In the genomic region with DNA sequence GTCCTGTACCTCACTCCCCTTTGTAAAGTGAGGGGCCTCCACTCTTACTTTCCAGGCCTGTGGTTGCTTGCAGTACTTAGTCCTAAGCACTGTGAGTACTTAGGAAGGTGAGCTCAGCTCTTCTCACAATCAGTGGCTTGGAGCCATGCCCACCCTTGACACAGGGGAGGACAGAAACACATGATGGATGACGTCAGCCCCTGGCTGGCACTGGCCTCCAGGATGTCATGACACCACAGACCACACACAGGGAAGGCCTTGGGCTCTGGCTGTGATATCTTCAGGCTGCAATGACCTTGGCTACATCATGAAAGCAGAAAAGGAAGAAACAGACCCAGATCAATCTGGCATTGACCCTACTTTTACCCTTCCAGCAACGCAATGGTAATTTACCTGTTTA, we compare ENCODE assay signal across 8 mouse cellular contexts.
DNase-seq lines count a peak whose midpoint lies in the region; ATAC-seq and TF ChIP-seq lines count a peak whose summit lies in the region.

No protein-coding gene starts in this region.

- H3K9me3 ChIP-seq in kidney, embryonic 15.5 days (replicated peaks), result no peaks in the 10 kb centered on the region
- no peaks in the 10 kb centered on the region for H3K9me3 ChIP-seq in heart, embryonic 11.5 days (replicated peaks; ENCODE audit: control insufficient read depth, low read length)
- no peaks in the 10 kb centered on the region for H3K9me3 ChIP-seq in forebrain, embryonic 13.5 days (replicated peaks)

- no peaks in the 10 kb centered on the region for H3K27me3 ChIP-seq in kidney, embryonic 15.5 days
- no peaks in the 10 kb centered on the region for H3K27me3 ChIP-seq in heart, embryonic 11.5 days (ENCODE audit: control insufficient read depth, insufficient read depth, low read length)
- no peaks in the 10 kb centered on the region for H3K27me3 ChIP-seq in myocyte (ENCODE audit: control insufficient read depth, insufficient read depth, insufficient read length)
- no peaks in the 10 kb centered on the region for H3K27me3 ChIP-seq in thymus, adult 2 months (ENCODE audit: control insufficient read depth, insufficient read depth, low read length)
- H3K27me3 ChIP-seq in forebrain, embryonic 13.5 days, result no peaks in the 10 kb centered on the region

- no peaks in the 10 kb centered on the region for H3K79me2 ChIP-seq in myocyte (ENCODE audit: control insufficient read depth, insufficient read depth)

- no peak overlapping the region for H3K9ac ChIP-seq in kidney, embryonic 15.5 days
- no peak overlapping the region for H3K9ac ChIP-seq in heart, embryonic 11.5 days (ENCODE audit: low read depth, low read length)
- no peak overlapping the region for H3K9ac ChIP-seq in forebrain, embryonic 13.5 days

- ATAC-seq in kidney, embryonic 15.5 days (replicated peaks; ENCODE audit: low FRiP score), result no peak
- ATAC-seq in heart, embryonic 11.5 days (replicated peaks; ENCODE audit: insufficient number of reproducible peaks, low FRiP score, low TSS enrichment), result no peak
- ATAC-seq in forebrain, embryonic 13.5 days, result no peak

- peak; percentile 51 to 54 for DNase-seq in kidney, postnatal 36 days
- DNase-seq in adrenal gland, postnatal 10 days, result peak; percentile 90
- no peak for DNase-seq in thymus, adult 2 months
- DNase-seq in layer of hippocampus, adult 2 months (ENCODE audit: low spot score in 2 of 2), result no peak

- H3ac ChIP-seq in myocyte (ENCODE audit: control insufficient read depth, insufficient read length), result no peak overlapping the region

- no peak for TF ChIP-seq CTCF in thymus, adult 2 months (IDR thresholded peaks at IDR 0.05; ENCODE audit: borderline replicate concordance, control insufficient read depth, extremely low read depth, insufficient read depth, low read length, poor library complexity)
- no peak for TF ChIP-seq CTCF in layer of hippocampus, adult 2 months (conservative IDR thresholded peaks at IDR 0.05)

- 30% methylated on average over 2 of the region's 2 CpGs for WGBS in kidney, embryonic 15.5 days
- 33% methylated on average over 2 of the region's 2 CpGs for WGBS in heart, embryonic 11.5 days (ENCODE audit: insufficient replicate concordance)
- 41% methylated on average over 2 of the region's 2 CpGs for WGBS in thymus, adult 2 months
- 64% methylated on average over 2 of the region's 2 CpGs for WGBS in forebrain, embryonic 13.5 days

- TF ChIP-seq POLR2A in myocyte (IDR thresholded peaks at IDR 0.05; ENCODE audit: insufficient read length, low read depth), result no peak
- no peak for TF ChIP-seq POLR2A in thymus, adult 2 months (IDR thresholded peaks at IDR 0.05; ENCODE audit: control insufficient read depth, extremely low read depth, insufficient read depth, low read length, poor library complexity)

- peaks cover 41% of the 10 kb centered on the region for H3K4me1 ChIP-seq in kidney, embryonic 15.5 days
- peaks cover 29% of the 10 kb centered on the region for H3K4me1 ChIP-seq in heart, embryonic 11.5 days (ENCODE audit: control insufficient read depth, insufficient read depth, low read length)
- H3K4me1 ChIP-seq in thymus, adult 2 months (replicated peaks; ENCODE audit: control insufficient read depth, insufficient read depth, low read length), result no peaks in the 10 kb centered on the region
- H3K4me1 ChIP-seq in forebrain, embryonic 13.5 days, result peaks cover 39% of the 10 kb centered on the region

- no peak overlapping the region for H3K27ac ChIP-seq in kidney, embryonic 15.5 days
- H3K27ac ChIP-seq in heart, embryonic 11.5 days (ENCODE audit: low read depth, low read length), result peak overlapping the region; percentile 25
- no peak overlapping the region for H3K27ac ChIP-seq in thymus, adult 2 months (ENCODE audit: control insufficient read depth, insufficient read depth, low read length)
- no peak overlapping the region for H3K27ac ChIP-seq in forebrain, embryonic 13.5 days
- H3K27ac ChIP-seq in layer of hippocampus, adult 2 months, result no peak overlapping the region

- no peak overlapping the region for H3K4me3 ChIP-seq in kidney, embryonic 15.5 days (replicated peaks)
- H3K4me3 ChIP-seq in heart, embryonic 11.5 days (ENCODE audit: low read depth, low read length), result no peak overlapping the region
- no peak overlapping the region for H3K4me3 ChIP-seq in myocyte
- H3K4me3 ChIP-seq in thymus, adult 2 months (ENCODE audit: control insufficient read depth, insufficient read depth, low read length), result no peak overlapping the region
- no peak overlapping the region for H3K4me3 ChIP-seq in forebrain, embryonic 13.5 days
- no peak overlapping the region for H3K4me3 ChIP-seq in layer of hippocampus, adult 2 months

- no peak overlapping the region for H3K4me2 ChIP-seq in kidney, embryonic 15.5 days
- H3K4me2 ChIP-seq in heart, embryonic 11.5 days, result no peak overlapping the region
- no peak overlapping the region for H3K4me2 ChIP-seq in myocyte (ENCODE audit: low read depth)
- H3K4me2 ChIP-seq in forebrain, embryonic 13.5 days, result no peak overlapping the region

- no peaks in the 10 kb centered on the region for H3K36me3 ChIP-seq in kidney, embryonic 15.5 days
- no peaks in the 10 kb centered on the region for H3K36me3 ChIP-seq in heart, embryonic 11.5 days (ENCODE audit: control insufficient read depth, insufficient read depth, low read length)
- H3K36me3 ChIP-seq in myocyte (ENCODE audit: control insufficient read depth, insufficient read depth), result no peaks in the 10 kb centered on the region
- no peaks in the 10 kb centered on the region for H3K36me3 ChIP-seq in thymus, adult 2 months (ENCODE audit: control insufficient read depth, insufficient read depth, low read length)
- no peaks in the 10 kb centered on the region for H3K36me3 ChIP-seq in forebrain, embryonic 13.5 days (ENCODE audit: poor library complexity, severe bottlenecking)

TF ChIP-seq in myocyte, 11 proteins besides CTCF, POLR2A, EP300 and RAD21:
- TF ChIP-seq E2F4 (IDR thresholded peaks at IDR 0.05; ENCODE audit: insufficient read depth) (no peak), MYOD1 (IDR thresholded peaks at IDR 0.05; ENCODE audit: control insufficient read depth in 1 of 3, insufficient read length in 2 of 3, low read depth in 2 of 3) (peak in 1 of 3 experiments; percentile 11), TCF3 (IDR thresholded peaks at IDR 0.05; ENCODE audit: insufficient read length, low read depth) (no peak), SRF (IDR thresholded peaks at IDR 0.05; ENCODE audit: control insufficient read depth, insufficient read length, low read depth) (no peak), REST (IDR thresholded peaks at IDR 0.05; ENCODE audit: insufficient read depth, insufficient read length) (no peak), CEBPB (IDR thresholded peaks at IDR 0.05; ENCODE audit: insufficient read depth, poor library complexity, severe bottlenecking) (no peak), POLR2AphosphoS2 (IDR thresholded peaks at IDR 0.05; ENCODE audit: insufficient read length, low read depth) (no peak), USF1 (IDR thresholded peaks at IDR 0.05; ENCODE audit: low read depth) (peak; percentile 56), MYOG (IDR thresholded peaks at IDR 0.05; ENCODE audit: control insufficient read depth in 1 of 3, insufficient read depth in 1 of 3, insufficient read length in 2 of 3, low read depth in 2 of 3) (peak in 1 of 3 experiments; percentile 24), TCF12 (IDR thresholded peaks at IDR 0.05; ENCODE audit: insufficient read depth, poor library complexity, severe bottlenecking) (no peak), MAX (IDR thresholded peaks at IDR 0.05; ENCODE audit: low read depth) (no peak)
TF ChIP-seq in myocyte: peak in this region for 3.

Comparison
In these comparisons a context has a peak if more than half of its experiments do, and no peak if none do; other contexts are left out.
1. DNase-seq: peak in kidney, postnatal 36 days (2 of 2) and adrenal gland, postnatal 10 days (single experiment); none in thymus, adult 2 months (single experiment) and layer of hippocampus, adult 2 months (0 of 2).